Mouse (Mus musculus) limb, embryonic 10.5 days (tissue): Measurements from ENCODE around the gene Creb1. TPM values are rescaled to one million over a fixed set of nuclear protein-coding genes. Genes with fewer than 3 reads are reported as not detected.
"Not testable (repeated sequence)": the region's sequence is repeated elsewhere in the genome, so short reads cannot be mapped to it uniquely, and the experiment has no call there.

Source experiments
- DNase-seq: peaks from one replicate; pipeline ENCODE4 v3.0.0-alpha.2; 2017; ENCODE audit warnings: low spot score
- H3K27ac ChIP-seq: fragments of 300-500 bp; sonication (generic); 2 replicates; pipeline ENCODE4 v1.5.1; 2016; ENCODE audit warnings: mild to moderate bottlenecking
- H3K27me3 ChIP-seq: fragments of 300-500 bp; sonication (generic); 2 replicates; pipeline ENCODE4 v1.6.1; 2016; ENCODE audit warnings: low read depth, mild to moderate bottlenecking; ENCODE audit not compliant: poor library complexity, severe bottlenecking
- H3K36me3 ChIP-seq: fragments of 300-500 bp; sonication (generic); 2 replicates; pipeline ENCODE4 v1.6.1; 2016; ENCODE audit warnings: mild to moderate bottlenecking, moderate library complexity
- H3K4me1 ChIP-seq: fragments of 300-500 bp; sonication (generic); 2 replicates; pipeline ENCODE4 v1.6.1; 2016
- H3K4me3 ChIP-seq: fragments of 300-500 bp; sonication (generic); 2 replicates; pipeline ENCODE4 v1.5.1; 2016; ENCODE audit warnings: mild to moderate bottlenecking, moderate library complexity
- H3K9me3 ChIP-seq: fragments of 300-500 bp; sonication (generic); replicated peaks from 2 replicates; pipeline ENCODE4 v1.6.1; 2016; ENCODE audit warnings: mild to moderate bottlenecking
- WGBS: fragments of 180-500 bp; shearing (Covaris S2); methylation state at CpG from one replicate; pipeline ENCODE4 v1.1.7; 2016; 5-methylcytosine and 5-hydroxymethylcytosine counted together
- polyA plus RNA-seq: library from polyadenylated mRNA; unstranded; fragments of >200 nt; fragmentation: Nextera tagmentation; extraction: Ambion mirVana; gene quantifications from 2 replicates; pipeline ENCODE4 v1.2.1, GENCODE M21; 2016

Creb1 gene
- polyA plus RNA-seq, 1 experiment from 2014 or later = 48.6 TPM

DNA sequence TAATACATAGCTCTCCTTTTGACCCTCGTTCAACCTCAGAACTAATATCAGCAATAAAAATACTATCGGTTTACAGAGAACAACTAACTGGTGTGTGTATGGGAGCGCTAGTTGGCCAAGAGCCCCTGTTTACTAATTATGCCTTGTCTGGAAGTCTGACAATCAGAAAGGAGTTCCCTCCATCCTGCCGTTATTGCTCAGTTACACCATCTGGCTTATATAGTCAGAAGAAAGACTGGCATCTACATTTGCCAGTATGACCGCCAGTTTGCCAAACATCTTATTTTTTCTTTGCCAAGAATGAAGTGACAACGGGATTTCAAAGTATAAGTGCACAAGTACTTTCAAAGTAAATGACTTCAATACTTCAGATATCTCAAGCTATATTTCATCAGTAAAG, 108.6 kb downstream of the Creb1 start:
- DNase-seq = no peak
- WGBS = 91% methylated on average over 6 of the region's 6 CpGs
- H3K36me3 ChIP-seq = no peaks in the 10 kb centered on the region
- H3K4me3 ChIP-seq = no peak overlapping the region
- H3K27me3 ChIP-seq = no peaks in the 10 kb centered on the region
- H3K27ac ChIP-seq = no peak overlapping the region
- H3K9me3 ChIP-seq = no peaks in the 10 kb centered on the region
- H3K4me1 ChIP-seq = no peaks in the 10 kb centered on the region

DNA sequence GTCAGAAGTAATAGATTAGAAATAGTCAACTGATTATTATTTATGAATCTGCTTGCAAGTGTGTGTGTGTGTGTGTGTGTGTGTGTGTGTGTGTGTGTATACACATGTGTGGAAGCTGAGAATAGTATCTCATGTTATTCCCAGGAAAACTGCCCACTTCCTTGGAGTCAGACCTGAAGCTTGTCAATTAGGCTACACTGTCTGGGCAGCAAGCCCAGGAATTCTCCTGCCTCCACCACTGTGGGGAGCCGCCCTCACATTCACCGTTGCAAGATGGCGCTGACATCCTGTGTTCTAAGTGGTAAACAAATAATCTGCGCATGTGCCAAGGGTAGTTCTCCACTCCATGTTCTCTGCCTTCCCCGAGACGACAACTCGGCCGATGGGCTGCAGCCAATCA, 110.1 kb downstream of the Creb1 start:
- WGBS = 94% methylated on average over 8 of the region's 8 CpGs
- not testable (repeated sequence) for DNase-seq, H3K27ac ChIP-seq, H3K36me3 ChIP-seq, H3K4me3 ChIP-seq, H3K27me3 ChIP-seq, H3K4me1 ChIP-seq, H3K9me3 ChIP-seq

DNA sequence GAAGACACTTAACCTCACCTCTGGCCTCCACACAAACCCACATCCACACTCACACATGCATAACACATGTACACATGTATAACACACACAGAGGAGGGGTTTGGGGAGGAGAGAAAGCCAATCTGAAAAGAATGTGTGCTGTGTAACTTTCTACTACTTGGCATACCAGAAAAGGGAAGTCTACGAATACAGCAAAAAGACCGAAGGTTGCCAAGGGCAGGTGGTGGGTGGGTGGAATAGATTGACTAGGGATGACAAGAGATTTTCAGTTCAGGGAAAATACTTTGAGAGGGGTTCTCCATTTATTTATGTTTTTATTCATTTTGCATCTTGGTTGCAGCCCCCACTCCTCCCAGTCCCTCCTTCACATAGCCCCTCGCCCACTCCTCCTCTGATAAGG, 112.1 kb downstream of the Creb1 start:
- Histone ChIP-seq H3K27ac (no peak overlapping the region), H3K4me1 (no peaks in the 10 kb centered on the region), H3K9me3 (no peaks in the 10 kb centered on the region), H3K36me3 (no peaks in the 10 kb centered on the region), H3K4me3 (no peak overlapping the region), H3K27me3 (no peaks in the 10 kb centered on the region)
- 90% methylated on average over 3 of the region's 3 CpGs for WGBS
- DNase-seq = no peak

DNA sequence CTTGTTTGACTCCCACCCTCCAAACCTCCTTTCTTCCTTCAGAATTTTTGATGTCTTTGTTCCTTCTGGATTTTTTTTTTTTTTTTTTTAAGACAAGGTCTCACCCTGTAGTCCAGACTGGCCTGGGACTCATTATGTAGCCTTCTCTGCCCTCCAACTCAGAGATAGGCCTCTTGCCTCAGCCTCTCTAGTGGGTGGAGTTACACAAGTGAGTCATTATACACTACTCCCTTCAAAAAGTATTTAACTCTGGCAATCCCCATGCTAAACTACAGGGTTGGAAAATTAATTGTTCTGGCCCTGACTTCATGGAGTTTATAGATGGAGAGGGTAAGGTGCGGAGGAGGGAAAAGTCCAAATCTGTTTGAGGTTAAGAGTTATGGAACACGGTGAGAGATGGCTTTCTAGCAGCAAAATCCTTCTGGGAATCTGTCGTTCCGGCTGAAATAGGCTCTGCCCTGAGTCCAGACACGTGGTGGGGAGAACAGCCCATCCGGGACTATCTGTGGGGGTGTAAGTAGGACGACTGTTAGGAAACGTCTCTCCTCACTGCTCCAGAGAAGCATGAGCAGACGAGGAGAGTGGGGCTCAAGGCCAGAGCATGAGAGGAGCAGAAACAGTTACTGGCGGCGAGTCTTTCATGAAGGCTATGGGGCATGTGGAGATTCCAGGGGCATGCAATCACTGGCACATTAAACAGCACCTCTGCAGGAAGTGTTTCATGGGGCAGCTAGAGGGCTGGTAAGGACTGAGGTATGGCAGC, 117.1 kb downstream of the Creb1 start:
- WGBS = 78% methylated on average over 11 of the region's 11 CpGs
- no peaks in the 10 kb centered on the region for H3K9me3 ChIP-seq
- no peaks in the 10 kb centered on the region for H3K27me3 ChIP-seq
- peaks cover 12% of the 10 kb centered on the region; the same call in 1 of the 2 replicates for H3K4me1 ChIP-seq
- peak overlapping the region; percentile 20; the same call in 1 of the 2 replicates for H3K27ac ChIP-seq
- DNase-seq = no peak
- H3K4me3 ChIP-seq = no peak overlapping the region
- no peaks in the 10 kb centered on the region for H3K36me3 ChIP-seq

DNA sequence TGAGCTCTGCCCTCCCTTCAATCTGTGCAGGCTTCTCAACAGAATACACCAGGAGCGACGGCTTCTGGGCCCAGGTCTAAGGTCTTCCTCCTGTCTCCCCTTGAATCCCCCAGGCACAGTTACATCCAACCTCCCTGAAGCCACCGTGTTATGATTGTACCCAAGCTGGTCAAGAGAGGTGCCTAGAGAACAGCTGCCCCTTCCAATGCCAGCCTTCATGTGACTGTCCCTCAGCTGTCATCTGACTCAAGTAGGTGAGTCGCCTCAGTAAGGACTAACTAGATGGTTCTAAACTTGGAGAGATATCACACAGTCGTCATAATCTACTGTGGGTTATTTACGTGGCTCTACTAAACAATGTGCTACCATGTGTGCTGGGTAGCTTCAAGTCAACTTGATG, 121.3 kb downstream of the Creb1 start:
- H3K27ac ChIP-seq = no peak overlapping the region

More for the DNA sequence above, 121.3 kb downstream of the Creb1 start:
- no peaks in the 10 kb centered on the region for H3K9me3 ChIP-seq
- DNase-seq = no peak
- no peaks in the 10 kb centered on the region for H3K27me3 ChIP-seq
- no peak overlapping the region for H3K4me3 ChIP-seq
- WGBS = 97% methylated on average over 6 of the region's 6 CpGs
- H3K36me3 ChIP-seq = no peaks in the 10 kb centered on the region
- peaks cover 12% of the 10 kb centered on the region; the same call in 1 of the 2 replicates for H3K4me1 ChIP-seq

Other genes with a start within 250 kb of the Creb1 start
- 17.7 and 21.6 TPM in 2 replicates for gene Mettl21a, start 84.6 kb downstream of the Creb1 start, polyA plus RNA-seq
- 6.4 TPM in 2 replicates for gene Ccnyl1, start 157.8 kb downstream of the Creb1 start, polyA plus RNA-seq
- gene Fzd5, start 205.1 kb downstream of the Creb1 start, polyA plus RNA-seq = 0.28 and 0.29 TPM in 2 replicates